Mouse (Mus musculus): ENCODE measurements around the gene Rin1.
"Not testable (repeated sequence)": the region's sequence is repeated elsewhere in the genome, so short reads cannot be mapped to it uniquely, and the experiment has no call there.

Gene Rin1

GRCm38 (mm10) chr19:5068570-5069234, 18.4 kb downstream of the Rin1 start:
- no peak for DNase-seq (ENCODE audit: low spot score in 2 of 2)

- DNase-seq (ENCODE audit: low spot score in 2 of 2), result no peak
Measured at GRCm38 (mm10) chr19:5069486-5069885, 19.2 kb downstream of the Rin1 start.

GRCm38 (mm10) chr19:5069978-5070377, 19.7 kb downstream of the Rin1 start:
- DNase-seq (ENCODE audit: low spot score in 2 of 2), result no peak

GRCm38 (mm10) chr19:5071077-5071476, 20.8 kb downstream of the Rin1 start:
- DNase-seq (ENCODE audit: low spot score in 2 of 2), result no peak

GRCm38 (mm10) chr19:5071545-5072369, 21.5 kb downstream of the Rin1 start:
- peak; percentile 48 to 67 for DNase-seq (ENCODE audit: low spot score in 2 of 2)

GRCm38 (mm10) chr19:5072389-5073019, 22.2 kb downstream of the Rin1 start:
- no peak for DNase-seq (ENCODE audit: low spot score in 2 of 2)

- DNase-seq (ENCODE audit: low spot score in 2 of 2), result peak in 1 of 2 experiments; percentile 61
Measured at GRCm38 (mm10) chr19:5073028-5073427, 22.7 kb downstream of the Rin1 start.

- DNase-seq (ENCODE audit: low spot score in 2 of 2), result no peak
Measured at GRCm38 (mm10) chr19:5073518-5073917, 23.2 kb downstream of the Rin1 start.

GRCm38 (mm10) chr19:5079279-5079678, 29.0 kb downstream of the Rin1 start:
- no peak for DNase-seq (ENCODE audit: low spot score in 2 of 2)

GRCm38 (mm10) chr19:5082005-5082404, 31.7 kb downstream of the Rin1 start:
- DNase-seq (ENCODE audit: low spot score in 2 of 2), result no peak

- no peak for DNase-seq (ENCODE audit: low spot score in 2 of 2)
Measured at GRCm38 (mm10) chr19:5082596-5082995, 32.3 kb downstream of the Rin1 start.

- DNase-seq (ENCODE audit: low spot score in 2 of 2), result no peak
Measured at GRCm38 (mm10) chr19:5083961-5084833, 33.9 kb downstream of the Rin1 start.

- DNase-seq (ENCODE audit: low spot score in 2 of 2), result no peak
Measured at GRCm38 (mm10) chr19:5084834-5085144, 34.5 kb downstream of the Rin1 start.

GRCm38 (mm10) chr19:5085145-5085863, 35.0 kb downstream of the Rin1 start, which contains the start of gene Tmem151a:
Tmem151a (minus strand) TSS chr19:5085531.
- DNase-seq (ENCODE audit: low spot score in 2 of 2), result no peak

GRCm38 (mm10) chr19:5086533-5086932, 36.3 kb downstream of the Rin1 start:
- DNase-seq (ENCODE audit: low spot score in 2 of 2), result not testable (repeated sequence)

- peak; percentile 72 to 85 for DNase-seq (ENCODE audit: low spot score in 2 of 2)
Measured at GRCm38 (mm10) chr19:5087884-5088728, 37.8 kb downstream of the Rin1 start, which contains the start of gene Yif1a. Yif1a (plus strand) TSS chr19:5088538.

GRCm38 (mm10) chr19:5089324-5089723, 39.0 kb downstream of the Rin1 start:
- no peak for DNase-seq (ENCODE audit: low spot score in 2 of 2)

- no peak for DNase-seq (ENCODE audit: low spot score in 2 of 2)
Measured at GRCm38 (mm10) chr19:5092083-5092482, 41.8 kb downstream of the Rin1 start.

GRCm38 (mm10) chr19:5093481-5094242, 43.4 kb downstream of the Rin1 start:
- DNase-seq (ENCODE audit: low spot score in 2 of 2), result no peak
